Mouse (Mus musculus): Measurements from ENCODE around the gene Rbm38. TPM values are rescaled to one million over a fixed set of nuclear protein-coding genes. Genes with fewer than 3 reads are reported as not detected.

The Rbm38 gene
- total and polyA plus RNA-seq, 2 experiments from 2014 or later, result 119 to 135 TPM

DNA sequence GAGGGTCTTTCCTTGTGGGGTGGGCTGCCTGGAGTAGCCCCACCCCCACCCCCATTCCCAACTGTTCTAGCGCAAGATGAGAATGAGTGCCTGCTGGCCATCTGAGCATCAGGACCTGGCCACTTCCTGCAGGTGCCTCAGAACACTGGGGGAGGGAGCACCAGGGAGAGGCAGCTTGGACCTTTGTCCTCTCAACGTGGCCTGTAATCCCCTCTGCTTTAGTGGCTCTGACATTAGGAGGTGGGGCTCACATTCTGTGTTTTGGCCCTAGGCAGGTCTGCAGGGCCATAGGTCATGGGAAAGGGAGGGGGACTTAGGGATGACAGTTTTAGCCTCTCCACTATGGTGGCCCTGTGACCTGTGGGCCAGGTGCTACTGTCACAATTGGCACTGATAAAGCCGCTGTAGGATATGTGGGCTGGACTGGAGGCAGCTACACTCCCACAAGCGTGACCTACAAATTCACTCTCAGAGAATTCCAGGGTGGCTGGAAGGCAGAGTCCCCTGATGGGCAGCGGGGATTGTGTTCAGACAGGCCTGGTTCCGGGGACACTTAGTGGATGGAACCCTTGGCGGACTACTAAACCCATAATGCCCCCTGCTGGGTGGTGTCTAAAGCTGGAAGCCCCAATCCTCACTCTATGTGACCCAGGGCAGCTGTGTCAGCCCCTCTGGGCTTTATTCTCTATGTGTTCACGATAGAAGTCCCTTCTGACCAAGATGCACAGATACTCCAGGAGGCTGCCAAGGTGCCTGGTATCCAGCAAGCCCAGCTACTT, 30.5 kb downstream of the Rbm38 start:
- DNase-seq (ENCODE audit: low spot score) (no peak), ATAC-seq (ENCODE audit: insufficient read depth, low read depth) (no peak)
- Histone ChIP-seq H3K4me3 (ENCODE audit: low read depth, low read length) (no peak overlapping the region), H3K9me3 (replicated peaks; ENCODE audit: control insufficient read depth, low read length) (no peaks in the 10 kb centered on the region), H3K4me1 (ENCODE audit: control insufficient read depth, insufficient read depth) (peaks cover 42% of the 10 kb centered on the region), H3K36me3 (replicated peaks; ENCODE audit: control insufficient read depth, insufficient read depth, low read length) (no peaks in the 10 kb centered on the region), H3K4me2 (ENCODE audit: low read depth, low read length) (no peak overlapping the region), H3K27ac (ENCODE audit: low read depth) (no peak overlapping the region), H3K27me3 (ENCODE audit: control insufficient read depth, insufficient read depth, low read length) (no peaks in the 10 kb centered on the region), H3K9ac (replicated peaks; ENCODE audit: low read depth, low read length) (no peak overlapping the region)
- TF ChIP-seq CTCF (IDR thresholded peaks at IDR 0.05; ENCODE audit: low read depth), result no peak; the same call in 1 of the 2 replicates
- TF ChIP-seq EP300 (IDR thresholded peaks at IDR 0.05; ENCODE audit: low read depth), result no peak
- WGBS, result 51% methylated on average over 8 of the region's 8 CpGs

GRCm38 (mm10) chr2:173052881-173053280, 32.6 kb downstream of the Rbm38 start:
- WGBS, result 68% methylated on average over 8 of the region's 8 CpGs
- no peak overlapping the region for H3K4me2 ChIP-seq (ENCODE audit: low read depth, low read length)
- DNase-seq (ENCODE audit: low spot score) (no peak), ATAC-seq (ENCODE audit: insufficient read depth, low read depth) (no peak; the same call in 1 of the 2 replicates)
- peak overlapping the region; percentile 59 for H3K27ac ChIP-seq (ENCODE audit: low read depth)
- TF ChIP-seq CTCF (IDR thresholded peaks at IDR 0.05; ENCODE audit: low read depth) (no peak), EP300 (IDR thresholded peaks at IDR 0.05; ENCODE audit: low read depth) (no peak)
- no peak overlapping the region for H3K9ac ChIP-seq (replicated peaks; ENCODE audit: low read depth, low read length)
- H3K36me3 ChIP-seq (replicated peaks; ENCODE audit: control insufficient read depth, insufficient read depth, low read length), result no peaks in the 10 kb centered on the region
- peaks cover 35% of the 10 kb centered on the region for H3K4me1 ChIP-seq (ENCODE audit: control insufficient read depth, insufficient read depth)
- H3K9me3 ChIP-seq (replicated peaks; ENCODE audit: control insufficient read depth, low read length), result no peaks in the 10 kb centered on the region
- H3K27me3 ChIP-seq (ENCODE audit: control insufficient read depth, insufficient read depth, low read length), result no peaks in the 10 kb centered on the region
- no peak overlapping the region for H3K4me3 ChIP-seq (ENCODE audit: low read depth, low read length)

- ATAC-seq (ENCODE audit: insufficient read depth, low read depth), result no peak
- no peaks in the 10 kb centered on the region for H3K27me3 ChIP-seq (ENCODE audit: control insufficient read depth, insufficient read depth, low read length)
- WGBS, result 74% methylated on average over 6 of the region's 6 CpGs
- no peaks in the 10 kb centered on the region for H3K36me3 ChIP-seq (replicated peaks; ENCODE audit: control insufficient read depth, insufficient read depth, low read length)
- no peak overlapping the region for H3K4me2 ChIP-seq (ENCODE audit: low read depth, low read length)
- TF ChIP-seq EP300 (IDR thresholded peaks at IDR 0.05; ENCODE audit: low read depth) (no peak), CTCF (IDR thresholded peaks at IDR 0.05; ENCODE audit: low read depth) (no peak)
- H3K27ac ChIP-seq (ENCODE audit: low read depth), result no peak overlapping the region
- H3K9me3 ChIP-seq (replicated peaks; ENCODE audit: control insufficient read depth, low read length), result no peaks in the 10 kb centered on the region
- no peak overlapping the region for H3K9ac ChIP-seq (replicated peaks; ENCODE audit: low read depth, low read length)
- no peak for DNase-seq (ENCODE audit: low spot score)
- H3K4me1 ChIP-seq (ENCODE audit: control insufficient read depth, insufficient read depth), result peaks cover 41% of the 10 kb centered on the region
- H3K4me3 ChIP-seq (ENCODE audit: low read depth, low read length), result no peak overlapping the region
These were observed 33.5 kb downstream of the Rbm38 start for GRCm38 (mm10) chr2:173053846-173054245.

- Histone ChIP-seq H3K27me3 (ENCODE audit: control insufficient read depth, insufficient read depth, low read length) (no peaks in the 10 kb centered on the region), H3K4me2 (ENCODE audit: low read depth, low read length) (no peak overlapping the region), H3K27ac (ENCODE audit: low read depth) (no peak overlapping the region), H3K9ac (replicated peaks; ENCODE audit: low read depth, low read length) (no peak overlapping the region), H3K36me3 (replicated peaks; ENCODE audit: control insufficient read depth, insufficient read depth, low read length) (no peaks in the 10 kb centered on the region), H3K9me3 (replicated peaks; ENCODE audit: control insufficient read depth, low read length) (no peaks in the 10 kb centered on the region), H3K4me1 (ENCODE audit: control insufficient read depth, insufficient read depth) (peaks cover 41% of the 10 kb centered on the region), H3K4me3 (ENCODE audit: low read depth, low read length) (no peak overlapping the region)
- no peak for ATAC-seq (ENCODE audit: insufficient read depth, low read depth)
- no peak for DNase-seq (ENCODE audit: low spot score)
- 67% methylated on average over 10 of the region's 10 CpGs for WGBS
- no peak for TF ChIP-seq CTCF (IDR thresholded peaks at IDR 0.05; ENCODE audit: low read depth)
- no peak for TF ChIP-seq EP300 (IDR thresholded peaks at IDR 0.05; ENCODE audit: low read depth)
These were observed 36.1 kb downstream of the Rbm38 start for GRCm38 (mm10) chr2:173056303-173056881.

- whole genome bisulfite sequencing, result 71% methylated on average over 11 of the region's 11 CpGs
- Histone ChIP-seq H3K9ac (replicated peaks; ENCODE audit: low read depth, low read length) (no peak overlapping the region), H3K4me1 (ENCODE audit: control insufficient read depth, insufficient read depth) (peaks cover 41% of the 10 kb centered on the region), H3K36me3 (replicated peaks; ENCODE audit: control insufficient read depth, insufficient read depth, low read length) (no peaks in the 10 kb centered on the region), H3K4me3 (ENCODE audit: low read depth, low read length) (no peak overlapping the region), H3K9me3 (replicated peaks; ENCODE audit: control insufficient read depth, low read length) (no peaks in the 10 kb centered on the region), H3K27ac (ENCODE audit: low read depth) (peak overlapping the region; percentile 86; the same call in 1 of the 2 replicates), H3K27me3 (ENCODE audit: control insufficient read depth, insufficient read depth, low read length) (no peaks in the 10 kb centered on the region), H3K4me2 (ENCODE audit: low read depth, low read length) (no peak overlapping the region)
- TF ChIP-seq CTCF (IDR thresholded peaks at IDR 0.05; ENCODE audit: low read depth), result no peak
- ATAC-seq (ENCODE audit: insufficient read depth, low read depth) (peak; percentile 12; the same call in 1 of the 2 replicates), DNase-seq (ENCODE audit: low spot score) (no peak)
These were observed 36.6 kb downstream of the Rbm38 start for GRCm38 (mm10) chr2:173056882-173057315.
